Mouse (Mus musculus): ENCODE measurements around the gene Gm16181. TPM values are rescaled to one million over a fixed set of nuclear protein-coding genes. Genes with fewer than 3 reads are reported as not detected.
"Not testable (repeated sequence)": the region's sequence is repeated elsewhere in the genome, so short reads cannot be mapped to it uniquely, and the experiment has no call there.

Gene Gm16181
- total RNA-seq, 1 experiment from 2014 or later: not detected

- ATAC-seq (replicated peaks; ENCODE audit: low read depth, poor library complexity, severe bottlenecking): no peak
These were observed 4.8 kb downstream of the Gm16181 start for GRCm38 (mm10) chr17:35225456-35225855.

- no peak for ATAC-seq (replicated peaks; ENCODE audit: low read depth, poor library complexity, severe bottlenecking)
These were observed 6.0 kb downstream of the Gm16181 start for GRCm38 (mm10) chr17:35226561-35227046.

GRCm38 (mm10) chr17:35231022-35231421 lies 10.4 kb downstream of the Gm16181 start:
- ATAC-seq (replicated peaks; ENCODE audit: low read depth, poor library complexity, severe bottlenecking): no peak

- 0 out of 2 replicates have a peak, but pooled peaks have one; percentile 12 for ATAC-seq (replicated peaks; ENCODE audit: low read depth, poor library complexity, severe bottlenecking)
These were observed 11.4 kb downstream of the Gm16181 start for GRCm38 (mm10) chr17:35232043-35232442.

- ATAC-seq (replicated peaks; ENCODE audit: low read depth, poor library complexity, severe bottlenecking): peak; percentile 13
These were observed 12.0 kb downstream of the Gm16181 start for GRCm38 (mm10) chr17:35232659-35233058.

- ATAC-seq (replicated peaks; ENCODE audit: low read depth, poor library complexity, severe bottlenecking): no peak
These were observed 12.7 kb downstream of the Gm16181 start, which contains the start of gene Atp6v1g2 for GRCm38 (mm10) chr17:35233114-35233980. TSS of gene Atp6v1g2 (plus strand) at chr17:35233660.

GRCm38 (mm10) chr17:35234090-35234489 lies 13.5 kb downstream of the Gm16181 start:
- ATAC-seq (replicated peaks; ENCODE audit: low read depth, poor library complexity, severe bottlenecking): not testable (repeated sequence)

GRCm38 (mm10) chr17:35234903-35235302 lies 14.3 kb downstream of the Gm16181 start:
- no peak for ATAC-seq (replicated peaks; ENCODE audit: low read depth, poor library complexity, severe bottlenecking)

GRCm38 (mm10) chr17:35235614-35236389 lies 15.2 kb downstream of the Gm16181 start, which contains the start of gene Nfkbil1:
TSS of gene Nfkbil1 (minus strand) at chr17:35235792.
- peak; percentile 68 for ATAC-seq (replicated peaks; ENCODE audit: low read depth, poor library complexity, severe bottlenecking)

GRCm38 (mm10) chr17:35236390-35236746 lies 15.7 kb downstream of the Gm16181 start:
- peak; percentile 69 for ATAC-seq (replicated peaks; ENCODE audit: low read depth, poor library complexity, severe bottlenecking)

- ATAC-seq (replicated peaks; ENCODE audit: low read depth, poor library complexity, severe bottlenecking): no peak
These were observed 16.4 kb downstream of the Gm16181 start for GRCm38 (mm10) chr17:35236996-35237395.

- no peak for ATAC-seq (replicated peaks; ENCODE audit: low read depth, poor library complexity, severe bottlenecking)
These were observed 16.9 kb downstream of the Gm16181 start for GRCm38 (mm10) chr17:35237504-35237903.

- no peak for ATAC-seq (replicated peaks; ENCODE audit: low read depth, poor library complexity, severe bottlenecking)
These were observed 19.1 kb downstream of the Gm16181 start for GRCm38 (mm10) chr17:35239700-35240099.

- no peak for ATAC-seq (replicated peaks; ENCODE audit: low read depth, poor library complexity, severe bottlenecking)
These were observed 20.0 kb downstream of the Gm16181 start for GRCm38 (mm10) chr17:35240384-35241304.

GRCm38 (mm10) chr17:35241305-35242014 lies 20.8 kb downstream of the Gm16181 start, which contains the start of gene Ddx39b:
TSS of gene Ddx39b (plus strand) at chr17:35241746.
- peak; percentile 64 for ATAC-seq (replicated peaks; ENCODE audit: low read depth, poor library complexity, severe bottlenecking)

GRCm38 (mm10) chr17:35242015-35242941 lies 21.6 kb downstream of the Gm16181 start:
- ATAC-seq (replicated peaks; ENCODE audit: low read depth, poor library complexity, severe bottlenecking): peak; percentile 50

GRCm38 (mm10) chr17:35243086-35243485 lies 22.5 kb downstream of the Gm16181 start:
- ATAC-seq (replicated peaks; ENCODE audit: low read depth, poor library complexity, severe bottlenecking): 0 out of 2 replicates have a peak, but pooled peaks have one; percentile 4

- no peak for ATAC-seq (replicated peaks; ENCODE audit: low read depth, poor library complexity, severe bottlenecking)
These were observed 24.4 kb downstream of the Gm16181 start for GRCm38 (mm10) chr17:35244999-35245398.

Measured in common myeloid progenitor, adult 5-6 weeks (primary cell).